Mouse (Mus musculus) stomach, embryonic 16.5 days (tissue): Measurements from ENCODE around the gene Slc31a1. TPM values are rescaled to one million over a fixed set of nuclear protein-coding genes. Genes with fewer than 3 reads are reported as not detected.

Experiments used
- ATAC-seq: fragments of 200-750 bp; cut with Nextera tagmentation; 2 replicates; pipeline ENCODE4 v1.8.0; 2017; ENCODE audit warnings: moderate number of reproducible peaks, moderate TSS enrichment; ENCODE audit not compliant: insufficient read depth, low FRiP score
- H3K27ac ChIP-seq: fragments of 300-500 bp; sonication (generic); 2 replicates; pipeline ENCODE4 v1.5.1; 2014; ENCODE audit warnings: low read length
- H3K27me3 ChIP-seq: fragments of 300-500 bp; sonication (generic); 2 replicates; pipeline ENCODE4 v1.6.1; 2014; ENCODE audit warnings: low read length, control low read depth, mixed read lengths; ENCODE audit not compliant: control insufficient read depth, insufficient read depth
- H3K36me3 ChIP-seq: fragments of 300-500 bp; sonication (generic); 2 replicates; pipeline ENCODE4 v1.6.1; 2014; ENCODE audit warnings: low read length; ENCODE audit not compliant: control insufficient read depth, insufficient read depth
- H3K4me1 ChIP-seq: fragments of 300-500 bp; sonication (generic); 2 replicates; pipeline ENCODE4 v1.6.1; 2014; ENCODE audit warnings: low read length, control low read depth, mixed read lengths; ENCODE audit not compliant: control insufficient read depth, insufficient read depth
- H3K4me2 ChIP-seq: fragments of 300-500 bp; sonication (generic); 2 replicates; pipeline ENCODE4 v1.6.1; 2014; ENCODE audit warnings: low read depth, low read length, mixed read lengths
- H3K4me3 ChIP-seq: fragments of 300-500 bp; sonication (generic); replicated peaks from 2 replicates; pipeline ENCODE4 v1.5.1; 2014; ENCODE audit warnings: mild to moderate bottlenecking, low read length
- H3K9ac ChIP-seq: fragments of 300-500 bp; sonication (generic); 2 replicates; pipeline ENCODE4 v1.6.1; 2014; ENCODE audit warnings: low read length
- H3K9me3 ChIP-seq: fragments of 300-500 bp; sonication (generic); replicated peaks from 2 replicates; pipeline ENCODE4 v1.6.1; 2016; ENCODE audit warnings: low read length, control low read depth; ENCODE audit not compliant: control insufficient read depth
- WGBS: fragments of 180-500 bp; shearing (Covaris S2); extraction: QIAGEN DNeasy Blood & Tissue Kit; methylation state at CpG from one replicate; pipeline ENCODE4 v1.1.7; 2014; 5-methylcytosine and 5-hydroxymethylcytosine counted together
- polyA plus RNA-seq: library from polyadenylated mRNA; unstranded; fragments of >200 nt; fragmentation: Nextera tagmentation; extraction: Ambion mirVana; gene quantifications from 2 replicates; pipeline ENCODE4 v1.2.1, GENCODE M21; 2015

Gene Slc31a1
- polyA plus RNA-seq, 1 experiment from 2014 or later, result 62.9 TPM

- ATAC-seq, result no peak
- Histone ChIP-seq H3K4me2 (no peak overlapping the region), H3K9me3 (no peaks in the 10 kb centered on the region), H3K4me1 (no peaks in the 10 kb centered on the region), H3K27me3 (no peaks in the 10 kb centered on the region), H3K9ac (no peak overlapping the region), H3K36me3 (peaks cover 25% of the 10 kb centered on the region), H3K4me3 (no peak overlapping the region), H3K27ac (no peak overlapping the region)
- 77% methylated on average over 5 of the region's 5 CpGs for WGBS
These were observed 28.6 kb upstream of the Slc31a1 start for GRCm38 (mm10) chr4:62331977-62332376.

- Histone ChIP-seq H3K27ac (no peak overlapping the region), H3K9me3 (no peaks in the 10 kb centered on the region), H3K36me3 (peaks cover 10% of the 10 kb centered on the region; the same call in 1 of the 2 replicates), H3K4me1 (no peaks in the 10 kb centered on the region), H3K27me3 (no peaks in the 10 kb centered on the region), H3K4me2 (no peak overlapping the region), H3K4me3 (no peak overlapping the region), H3K9ac (no peak overlapping the region)
- no peak for ATAC-seq
- 90% methylated on average over 5 of the region's 5 CpGs for WGBS
These were observed 22.0 kb upstream of the Slc31a1 start for GRCm38 (mm10) chr4:62338536-62338935.

GRCm38 (mm10) chr4:62344000-62344399 is 16.5 kb upstream of the Slc31a1 start:
- no peak for ATAC-seq
- H3K4me1 ChIP-seq, result no peaks in the 10 kb centered on the region
- H3K9ac ChIP-seq, result no peak overlapping the region
- H3K27me3 ChIP-seq, result no peaks in the 10 kb centered on the region
- no peaks in the 10 kb centered on the region for H3K9me3 ChIP-seq
- H3K4me3 ChIP-seq, result no peak overlapping the region
- no peak overlapping the region for H3K27ac ChIP-seq
- 97% methylated on average over 1 of the region's 1 CpGs for WGBS
- H3K4me2 ChIP-seq, result no peak overlapping the region
- 0 out of 2 replicates have a peak, but pooled peaks cover 7% of the 10 kb centered on the region for H3K36me3 ChIP-seq

GRCm38 (mm10) chr4:62345827-62346226 is 14.7 kb upstream of the Slc31a1 start:
- Histone ChIP-seq H3K9me3 (no peaks in the 10 kb centered on the region), H3K4me3 (no peak overlapping the region), H3K36me3 (0 out of 2 replicates have a peak, but pooled peaks cover 7% of the 10 kb centered on the region), H3K4me2 (no peak overlapping the region), H3K9ac (no peak overlapping the region), H3K27me3 (no peaks in the 10 kb centered on the region), H3K27ac (no peak overlapping the region), H3K4me1 (no peaks in the 10 kb centered on the region)
- no peak for ATAC-seq
- 80% methylated on average over 4 of the region's 4 CpGs for WGBS

DNA sequence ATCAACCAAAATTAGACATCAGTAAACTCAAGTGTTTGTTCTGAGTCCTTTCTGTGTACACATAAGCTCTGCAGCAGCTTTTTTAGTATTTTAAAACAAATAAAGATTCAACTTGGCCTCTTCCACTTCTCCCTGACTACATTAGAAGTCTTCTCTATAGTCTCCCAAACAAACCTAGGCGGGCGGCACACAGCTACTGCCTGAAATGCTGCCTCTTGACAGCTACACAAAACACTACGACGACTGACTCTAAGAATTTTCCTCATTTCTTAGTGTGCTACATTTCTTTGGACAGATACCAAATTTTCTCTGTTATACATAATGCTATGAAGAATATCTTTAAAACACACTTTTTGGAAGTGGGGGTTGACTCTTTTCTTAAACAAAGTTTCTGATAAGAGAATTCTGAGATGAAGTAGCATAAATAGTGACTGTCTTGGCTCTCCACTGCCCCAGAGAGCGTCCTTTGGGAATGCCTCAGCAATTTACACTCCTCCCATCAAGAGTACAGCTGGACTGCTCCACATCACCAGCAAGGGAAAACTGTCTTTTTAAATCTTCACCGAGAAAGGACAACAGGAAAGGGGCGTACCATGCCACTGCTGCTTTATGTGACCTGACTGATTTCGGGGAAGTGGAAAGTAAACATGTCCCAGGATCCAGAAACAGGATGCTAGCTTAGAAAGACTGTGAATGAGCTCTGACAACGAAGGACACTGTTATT is 12.8 kb upstream of the Slc31a1 start:
- Histone ChIP-seq H3K4me3 (no peak overlapping the region), H3K27me3 (no peaks in the 10 kb centered on the region), H3K36me3 (0 out of 2 replicates have a peak, but pooled peaks cover 7% of the 10 kb centered on the region), H3K9ac (no peak overlapping the region), H3K9me3 (no peaks in the 10 kb centered on the region), H3K4me2 (no peak overlapping the region), H3K27ac (peak overlapping the region; percentile 34; the same call in 1 of the 2 replicates), H3K4me1 (no peaks in the 10 kb centered on the region)
- 30% methylated on average over 9 of the region's 9 CpGs for WGBS
- ATAC-seq, result no peak; the same call in 1 of the 2 replicates

- no peaks in the 10 kb centered on the region for H3K27me3 ChIP-seq
- 40% methylated on average over 2 of the region's 2 CpGs for WGBS
- 0 out of 2 replicates have a peak, but pooled peaks cover 7% of the 10 kb centered on the region for H3K36me3 ChIP-seq
- peak overlapping the region; percentile 31 for H3K27ac ChIP-seq
- no peak overlapping the region for H3K4me2 ChIP-seq
- H3K4me1 ChIP-seq, result no peaks in the 10 kb centered on the region
- ATAC-seq, result no peak
- H3K9me3 ChIP-seq, result no peaks in the 10 kb centered on the region
- no peak overlapping the region for H3K4me3 ChIP-seq
- H3K9ac ChIP-seq, result no peak overlapping the region
These were observed 12.2 kb upstream of the Slc31a1 start for GRCm38 (mm10) chr4:62348329-62348705.

- Histone ChIP-seq H3K9me3 (no peaks in the 10 kb centered on the region), H3K27me3 (no peaks in the 10 kb centered on the region), H3K4me2 (no peak overlapping the region), H3K4me3 (no peak overlapping the region), H3K27ac (0 out of 2 replicates have a peak overlapping the region, but pooled peaks have one; percentile 3), H3K4me1 (no peaks in the 10 kb centered on the region), H3K36me3 (0 out of 2 replicates have a peak, but pooled peaks cover 7% of the 10 kb centered on the region), H3K9ac (no peak overlapping the region)
- ATAC-seq, result no peak
- 94% methylated on average over 2 of the region's 2 CpGs for WGBS
These were observed 11.2 kb upstream of the Slc31a1 start for GRCm38 (mm10) chr4:62349371-62349770.

DNA sequence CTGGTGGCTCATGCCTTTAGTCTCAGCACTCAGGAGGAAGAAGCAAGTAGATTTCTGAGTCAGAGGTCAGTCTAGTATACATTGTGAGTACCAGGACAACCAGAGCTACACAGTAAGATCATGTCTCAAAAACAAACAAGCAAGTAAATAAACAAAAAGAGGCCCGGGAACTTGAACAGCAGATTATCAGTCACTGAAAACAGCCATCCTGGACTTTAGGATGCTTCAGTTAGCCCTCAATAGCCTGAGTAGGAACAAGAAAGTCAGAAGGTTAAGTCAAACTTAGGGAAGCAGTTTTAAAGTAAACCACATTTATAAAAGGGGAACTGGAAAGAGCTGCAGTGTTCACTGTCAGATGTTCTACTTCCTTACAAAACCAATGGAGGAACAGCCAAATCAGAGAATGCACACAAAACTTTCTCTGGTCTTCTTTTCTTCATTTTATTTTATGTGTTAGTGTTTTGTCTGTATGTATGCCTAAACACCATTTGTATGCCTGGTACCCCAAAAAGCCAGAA is 2.8 kb upstream of the Slc31a1 start:
- H3K36me3 ChIP-seq, result no peaks in the 10 kb centered on the region
- H3K9ac ChIP-seq, result no peak overlapping the region
- 79% methylated on average over 1 of the region's 1 CpGs for WGBS
- 0 out of 2 replicates have a peak overlapping the region, but pooled peaks have one; percentile 13 for H3K27ac ChIP-seq
- no peak overlapping the region for H3K4me2 ChIP-seq
- H3K27me3 ChIP-seq, result no peaks in the 10 kb centered on the region
- H3K4me1 ChIP-seq, result peaks cover 13% of the 10 kb centered on the region
- no peaks in the 10 kb centered on the region for H3K9me3 ChIP-seq
- no peak overlapping the region for H3K4me3 ChIP-seq
- no peak for ATAC-seq

DNA sequence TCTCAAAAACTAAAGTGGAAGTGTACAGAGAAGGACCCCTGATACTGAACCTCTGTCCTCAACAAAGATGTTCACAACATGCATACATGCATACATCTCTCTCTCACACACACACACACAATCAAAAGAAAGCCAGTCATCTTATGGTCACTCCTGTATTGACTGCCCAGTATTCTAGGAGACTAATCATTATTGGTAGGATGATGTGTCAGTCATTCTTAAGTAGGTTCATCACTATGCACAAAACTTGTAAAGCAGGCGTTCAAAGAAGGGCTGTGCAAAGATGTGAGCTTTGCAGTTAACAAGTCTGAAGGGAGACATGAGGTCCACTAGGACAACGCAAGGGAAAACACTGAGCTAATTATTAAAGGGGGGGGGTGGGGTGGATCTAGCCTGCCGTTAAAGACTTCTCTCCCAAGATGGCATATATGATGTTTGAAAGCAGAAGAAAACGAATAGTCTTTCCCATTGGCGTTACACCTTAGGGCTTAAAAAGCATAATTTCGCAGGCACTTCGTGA is 1.2 kb upstream of the Slc31a1 start:
- WGBS, result 42% methylated on average over 7 of the region's 7 CpGs
- no peak for ATAC-seq
- H3K4me3 ChIP-seq, result peak overlapping the region; percentile 83
- peak overlapping the region; percentile 31; the same call in 1 of the 2 replicates for H3K27ac ChIP-seq
- peak overlapping the region; percentile 65 for H3K4me2 ChIP-seq
- peaks cover 13% of the 10 kb centered on the region for H3K4me1 ChIP-seq
- no peaks in the 10 kb centered on the region for H3K9me3 ChIP-seq
- no peaks in the 10 kb centered on the region for H3K36me3 ChIP-seq
- peak overlapping the region; percentile 74 for H3K9ac ChIP-seq
- H3K27me3 ChIP-seq, result no peaks in the 10 kb centered on the region
